Comparison of ENCODE assay signal across 19 mouse cellular contexts in genomic region chr14:22988090-22988669, GRCm38 (mm10).
DNase-seq lines count a peak whose midpoint lies in the region; ATAC-seq and TF ChIP-seq lines count a peak whose summit lies in the region.
"Had no signal": no experiment of that assay in that cellular context is flagged by ENCODE, and none has a peak within 500 bp of the region (broad histone marks: within the 10 kb centered on the region; RNA-seq: fewer than 3 reads in every experiment).

No protein-coding gene starts in this region.

- peak; percentile 50; the same call in 1 of the 2 replicates for ATAC-seq in common myeloid progenitor, adult 5-6 weeks (replicated peaks; ENCODE audit: low read depth, poor library complexity, severe bottlenecking)
- peak; percentile 97 for ATAC-seq in megakaryocyte-erythroid progenitor cell, adult 5-6 weeks (replicated peaks; ENCODE audit: low FRiP score, low TSS enrichment, poor library complexity, severe bottlenecking)
- ATAC-seq: forebrain, embryonic 13.5 days; forebrain, embryonic 15.5 days; forebrain, postnatal 0 days; Patski had no signal

- H3K79me2 ChIP-seq in MEL (ENCODE audit: control insufficient read depth, insufficient read depth, low read length, poor library complexity), result no peaks in the 10 kb centered on the region

- TF ChIP-seq EP300 in MEL (IDR thresholded peaks at IDR 0.05; ENCODE audit: low read depth in 1 of 2, low read length in 2 of 2), result no peak

- no peak overlapping the region for H3K9ac ChIP-seq in MEL (ENCODE audit: control insufficient read depth, low read depth, low read length, poor library complexity, severe bottlenecking)
- H3K9ac ChIP-seq: embryonic facial prominence, embryonic 13.5 days; forebrain, embryonic 13.5 days; forebrain, embryonic 15.5 days; forebrain, postnatal 0 days had no signal

- no peak for TF ChIP-seq CTCF in MEL (IDR thresholded peaks at IDR 0.05 in 2 of 3, conservative IDR thresholded peaks at IDR 0.05 in 1 of 3; ENCODE audit: control insufficient read depth in 1 of 3, insufficient read depth in 1 of 3, low read depth in 2 of 3, low read length in 3 of 3, poor library complexity in 1 of 3, severe bottlenecking in 1 of 3)

- peaks cover 0 to 4% of the 10 kb centered on the region in 2 experiments; a peak in 1 of 4 replicates for H3K4me1 ChIP-seq in MEL (ENCODE audit: control insufficient read depth in 1 of 2, insufficient read depth in 2 of 2, low read length in 2 of 2)
- H3K4me1 ChIP-seq: embryonic facial prominence, embryonic 13.5 days; forebrain, embryonic 13.5 days; forebrain, embryonic 15.5 days had no signal

- no peak for TF ChIP-seq RAD21 in MEL (IDR thresholded peaks at IDR 0.05; ENCODE audit: low read depth, low read length)

- no peaks in the 10 kb centered on the region for H3K9me3 ChIP-seq in MEL (replicated peaks; ENCODE audit: insufficient read depth, low read length)
- H3K9me3 ChIP-seq: embryonic facial prominence, embryonic 13.5 days; forebrain, embryonic 13.5 days; forebrain, embryonic 15.5 days had no signal

- no peak overlapping the region for H3K4me3 ChIP-seq in MEL (ENCODE audit: control insufficient read depth in 1 of 2, insufficient read depth in 1 of 2, low read depth in 2 of 2, low read length in 2 of 2)
- H3K4me3 ChIP-seq: embryonic facial prominence, embryonic 13.5 days; forebrain, embryonic 13.5 days; forebrain, embryonic 15.5 days had no signal

- DNase-seq in MEL (ENCODE audit: low read depth, low spot score), result peak; percentile 13
- no peak for DNase-seq in ovary, postnatal 36 days (ENCODE audit: low spot score)
- DNase-seq in frontal cortex, postnatal 14 days (ENCODE audit: low spot score in 2 of 2), result no peak
- DNase-seq: adrenal gland, adult 2 months; adrenal gland, postnatal 10 days; adrenal gland, postnatal 25 days; cerebellum, adult 11 months; cerebellum, adult 18-20 months; cerebellum, adult 8-10 months; cerebellum, adult 9-11 months; cerebellum, postnatal 14 days; cerebellum, postnatal 36 days; forebrain, postnatal 0 days had no signal

- H3K27me3 ChIP-seq in MEL (ENCODE audit: control insufficient read depth in 1 of 2, insufficient read depth in 2 of 2, low read length in 2 of 2), result no peaks in the 10 kb centered on the region
- H3K27me3 ChIP-seq: embryonic facial prominence, embryonic 13.5 days; forebrain, embryonic 13.5 days; forebrain, embryonic 15.5 days; Patski had no signal

- no peak overlapping the region for H3K27ac ChIP-seq in MEL (ENCODE audit: control insufficient read depth, low read depth, low read length)
- H3K27ac ChIP-seq: embryonic facial prominence, embryonic 13.5 days; forebrain, embryonic 13.5 days; forebrain, embryonic 15.5 days had no signal

- no peak for TF ChIP-seq POLR2A in MEL (IDR thresholded peaks at IDR 0.05; ENCODE audit: control insufficient read depth in 1 of 2, insufficient read depth in 1 of 2, low read depth in 1 of 2, low read length in 2 of 2, poor library complexity in 1 of 2)

- H3K36me3 ChIP-seq in MEL (ENCODE audit: control insufficient read depth in 1 of 2, insufficient read depth in 2 of 2, low read length in 2 of 2), result peaks cover 0 to 4% of the 10 kb centered on the region in 2 experiments; a peak in 2 of 4 replicates
- H3K36me3 ChIP-seq: embryonic facial prominence, embryonic 13.5 days; forebrain, embryonic 15.5 days had no signal

TF ChIP-seq in MEL, 35 proteins besides CTCF, POLR2A, EP300 and RAD21:
- TF ChIP-seq CHD1 (IDR thresholded peaks at IDR 0.05; ENCODE audit: low read depth, low read length) (no peak), TAL1 (IDR thresholded peaks at IDR 0.05; ENCODE audit: low read length) (0 out of 2 replicates have a peak, but pooled peaks have one; percentile 9)
